In genomic region chr12:76085956-76086905, GRCm38 (mm10) we compare ENCODE assay signal across 11 mouse cellular contexts.
A peak's percentile ranks its signal among the peaks of the same experiment; 100 is the strongest.
DNase-seq lines count a peak whose midpoint lies in the region; ATAC-seq and TF ChIP-seq lines count a peak whose summit lies in the region.
"Had no signal": no experiment of that assay in that cellular context is flagged by ENCODE, and none has a peak within 500 bp of the region (broad histone marks: within the 10 kb centered on the region; RNA-seq: fewer than 3 reads in every experiment).

No protein-coding gene starts in this region.

- no peak overlapping the region for H3K9ac ChIP-seq in kidney, postnatal 0 days (ENCODE audit: low read depth, low read length)
- no peak overlapping the region for H3K9ac ChIP-seq in stomach, postnatal 0 days (ENCODE audit: low read length)
- no peak overlapping the region for H3K9ac ChIP-seq in midbrain, embryonic 13.5 days (replicated peaks)
- H3K9ac ChIP-seq in hindbrain, embryonic 12.5 days, result no peak overlapping the region

- H3K4me2 ChIP-seq in kidney, postnatal 0 days (ENCODE audit: low read length), result no peak overlapping the region
- no peak overlapping the region for H3K4me2 ChIP-seq in stomach, postnatal 0 days (replicated peaks; ENCODE audit: low read depth)
- no peak overlapping the region for H3K4me2 ChIP-seq in midbrain, embryonic 13.5 days (replicated peaks)
- H3K4me2 ChIP-seq in hindbrain, embryonic 12.5 days (replicated peaks), result no peak overlapping the region
- H3K4me2 ChIP-seq: midbrain, embryonic 11.5 days had no signal

- 70% methylated on average over 15 of the region's 15 CpGs for WGBS in kidney, postnatal 0 days
- 62% methylated on average over 15 of the region's 15 CpGs for WGBS in stomach, postnatal 0 days
- 78% methylated on average over 15 of the region's 15 CpGs for WGBS in midbrain, embryonic 13.5 days
- 73% methylated on average over 15 of the region's 15 CpGs for WGBS in hindbrain, embryonic 12.5 days

- no peak for ATAC-seq in kidney, postnatal 0 days (replicated peaks; ENCODE audit: low FRiP score, low read depth)
- ATAC-seq in stomach, postnatal 0 days (ENCODE audit: low FRiP score, low TSS enrichment), result peak; percentile 38; the same call in 1 of the 2 replicates
- ATAC-seq in midbrain, embryonic 13.5 days, result no peak
- ATAC-seq in granulocyte monocyte progenitor cell, adult 5-6 weeks (replicated peaks; ENCODE audit: poor library complexity, severe bottlenecking), result no peak
- ATAC-seq in hindbrain, embryonic 12.5 days (ENCODE audit: low FRiP score), result no peak

- H3K27me3 ChIP-seq in kidney, postnatal 0 days (ENCODE audit: insufficient read depth, low read length), result no peaks in the 10 kb centered on the region
- H3K27me3 ChIP-seq in stomach, postnatal 0 days (ENCODE audit: control insufficient read depth, insufficient read depth, low read length), result no peaks in the 10 kb centered on the region
- H3K27me3 ChIP-seq in midbrain, embryonic 13.5 days, result no peaks in the 10 kb centered on the region
- no peaks in the 10 kb centered on the region for H3K27me3 ChIP-seq in hindbrain, embryonic 12.5 days

- H3K9me3 ChIP-seq in kidney, postnatal 0 days (replicated peaks; ENCODE audit: low read length), result no peaks in the 10 kb centered on the region
- no peaks in the 10 kb centered on the region for H3K9me3 ChIP-seq in stomach, postnatal 0 days (ENCODE audit: control insufficient read depth, low read length)
- H3K9me3 ChIP-seq in midbrain, embryonic 13.5 days, result no peaks in the 10 kb centered on the region
- no peaks in the 10 kb centered on the region for H3K9me3 ChIP-seq in hindbrain, embryonic 12.5 days (replicated peaks)

- no peak for TF ChIP-seq CTCF in kidney, postnatal 0 days (IDR thresholded peaks at IDR 0.05; ENCODE audit: low read depth)
- TF ChIP-seq CTCF in stomach, postnatal 0 days (IDR thresholded peaks at IDR 0.05; ENCODE audit: low read depth), result no peak

- no peaks in the 10 kb centered on the region for H3K4me1 ChIP-seq in kidney, postnatal 0 days (replicated peaks; ENCODE audit: insufficient read depth, low read length)
- no peaks in the 10 kb centered on the region; the same call in 1 of the 2 replicates for H3K4me1 ChIP-seq in stomach, postnatal 0 days (replicated peaks; ENCODE audit: control insufficient read depth, insufficient read depth)
- peaks cover 19% of the 10 kb centered on the region for H3K4me1 ChIP-seq in midbrain, embryonic 13.5 days (replicated peaks)
- H3K4me1 ChIP-seq in hindbrain, embryonic 12.5 days, result peaks cover 8% of the 10 kb centered on the region

- no peak overlapping the region for H3K4me3 ChIP-seq in kidney, postnatal 0 days (replicated peaks; ENCODE audit: low read depth, low read length)
- H3K4me3 ChIP-seq in stomach, postnatal 0 days (ENCODE audit: low read depth, low read length), result no peak overlapping the region
- H3K4me3 ChIP-seq in midbrain, embryonic 13.5 days (replicated peaks), result no peak overlapping the region
- H3K4me3 ChIP-seq in hindbrain, embryonic 12.5 days, result no peak overlapping the region

- TF ChIP-seq EP300 in stomach, postnatal 0 days (optimal IDR thresholded peaks at IDR 0.05), result no peak

- H3K27ac ChIP-seq in kidney, postnatal 0 days, result 0 out of 2 replicates have a peak overlapping the region, but pooled peaks have one; percentile 31
- H3K27ac ChIP-seq in stomach, postnatal 0 days (replicated peaks), result no peak overlapping the region
- H3K27ac ChIP-seq in midbrain, embryonic 13.5 days, result no peak overlapping the region
- H3K27ac ChIP-seq in hindbrain, embryonic 12.5 days, result no peak overlapping the region

- DNase-seq in retina, postnatal 1 day, result peak; percentile 20
- DNase-seq in retina, embryonic 14.5 days (ENCODE audit: low spot score), result no peak
- peak; percentile 82 for DNase-seq in R1 (ENCODE audit: low read depth, low spot score)
- DNase-seq in kidney, postnatal 0 days (ENCODE audit: low spot score), result no peak
- peak; percentile 24 for DNase-seq in stomach, postnatal 0 days (ENCODE audit: low spot score)
- DNase-seq: cerebellum, postnatal 36 days; liver had no signal

- 0 out of 2 replicates have a peak, but pooled peaks cover 6% of the 10 kb centered on the region for H3K36me3 ChIP-seq in kidney, postnatal 0 days (ENCODE audit: insufficient read depth, low read length)
- peaks cover 3% of the 10 kb centered on the region for H3K36me3 ChIP-seq in stomach, postnatal 0 days (ENCODE audit: control insufficient read depth, insufficient read depth, low read length)
- peaks cover 34% of the 10 kb centered on the region for H3K36me3 ChIP-seq in midbrain, embryonic 13.5 days
- H3K36me3 ChIP-seq in hindbrain, embryonic 12.5 days, result peaks cover 26% of the 10 kb centered on the region

Comparison
In these comparisons a context has a peak if more than half of its experiments do, and no peak if none do; other contexts are left out.
1. DNase-seq: peak in retina, postnatal 1 day (single experiment), R1 (single experiment) and stomach, postnatal 0 days (single experiment); none in retina, embryonic 14.5 days (single experiment) and kidney, postnatal 0 days (single experiment).